12 mouse cellular contexts compared by ENCODE assay signal in genomic region chr16:23165441-23165840, GRCm38 (mm10). TPM values are rescaled to one million over a fixed set of nuclear protein-coding genes. Genes with fewer than 3 reads are reported as not detected.
DNase-seq lines count a peak whose midpoint lies in the region; ATAC-seq and TF ChIP-seq lines count a peak whose summit lies in the region.
"Had no signal": no experiment of that assay in that cellular context is flagged by ENCODE, and none has a peak within 500 bp of the region (broad histone marks: within the 10 kb centered on the region; RNA-seq: fewer than 3 reads in every experiment).

No protein-coding gene starts in this region.

- no peak overlapping the region for H3K4me3 ChIP-seq in lung, embryonic 14.5 days (ENCODE audit: low read depth, low read length)
- peak overlapping the region in 1 of 2 experiments; percentile 14; a peak in 1 of 4 replicates for H3K4me3 ChIP-seq in ES-E14 (ENCODE audit: insufficient read depth in 1 of 2, low read depth in 1 of 2, low read length in 2 of 2, poor library complexity in 1 of 2, severe bottlenecking in 1 of 2)
- no peak overlapping the region for H3K4me3 ChIP-seq in midbrain, embryonic 10.5 days

- WGBS in lung, embryonic 14.5 days, result 56% methylated on average over 9 of the region's 9 CpGs
- WGBS in midbrain, embryonic 10.5 days, result 57% methylated on average over 9 of the region's 9 CpGs

- H3K36me3 ChIP-seq in lung, embryonic 14.5 days (ENCODE audit: insufficient read depth), result no peaks in the 10 kb centered on the region
- no peaks in the 10 kb centered on the region for H3K36me3 ChIP-seq in ES-E14 (ENCODE audit: control insufficient read depth, insufficient read depth, low read length, poor library complexity, severe bottlenecking)
- no peaks in the 10 kb centered on the region for H3K36me3 ChIP-seq in midbrain, embryonic 10.5 days

- H3K27me3 ChIP-seq in lung, embryonic 14.5 days (ENCODE audit: insufficient read depth, low read length), result no peaks in the 10 kb centered on the region
- H3K27me3 ChIP-seq in midbrain, embryonic 10.5 days (ENCODE audit: low read depth, poor library complexity, severe bottlenecking), result no peaks in the 10 kb centered on the region

- no peak overlapping the region for H3K27ac ChIP-seq in lung, embryonic 14.5 days (ENCODE audit: low read depth)
- no peak overlapping the region for H3K27ac ChIP-seq in ES-E14 (ENCODE audit: insufficient read depth, low read depth, low read length, poor library complexity, severe bottlenecking)
- no peak overlapping the region for H3K27ac ChIP-seq in midbrain, embryonic 10.5 days (replicated peaks)

- H3K4me1 ChIP-seq in lung, embryonic 14.5 days (ENCODE audit: insufficient read depth), result no peaks in the 10 kb centered on the region
- peaks cover 0 to 9% of the 10 kb centered on the region in 2 experiments; a peak in 2 of 4 replicates for H3K4me1 ChIP-seq in ES-E14 (ENCODE audit: control insufficient read depth in 2 of 2, insufficient read depth in 2 of 2, low read length in 2 of 2, poor library complexity in 1 of 2)
- H3K4me1 ChIP-seq in midbrain, embryonic 10.5 days, result no peaks in the 10 kb centered on the region

- no peak for DNase-seq in lung, embryonic 14.5 days
- no peak for DNase-seq in lung, postnatal 14 days
- peak; percentile 41 for DNase-seq in ES-E14 (ENCODE audit: low read depth, low spot score)
- DNase-seq in forelimb bud, embryonic 11.5 days (ENCODE audit: low read depth, low spot score), result peak; percentile 2
- DNase-seq in thymus, postnatal 10 days (ENCODE audit: low spot score in 2 of 2), result peak; percentile 71 to 78
- no peak for DNase-seq in right cerebral cortex, postnatal 14 days
- no peak for DNase-seq in midbrain, embryonic 10.5 days (ENCODE audit: low spot score)
- DNase-seq in urinary bladder, postnatal 14 days (ENCODE audit: low spot score), result no peak
- DNase-seq: cerebellum, adult 8-10 months had no signal

- H3K4me2 ChIP-seq in lung, embryonic 14.5 days, result no peak overlapping the region

- no peak for ATAC-seq in lung, embryonic 14.5 days (ENCODE audit: insufficient read depth)
- ATAC-seq: intestine, embryonic 16.5 days had no signal

- peak; percentile 26; the same call in 1 of the 2 replicates for TF ChIP-seq CTCF in lung, embryonic 14.5 days (IDR thresholded peaks at IDR 0.05; ENCODE audit: low read depth)

- in situ Hi-C loops in ES-E14 (cut with MboI; ENCODE audit: low sequenced_read_pairs in 2 of 2, unreplicated experiment in 2 of 2), result loop anchor here in 1 of 2 experiments (25.0 kb wide), 1 partner anchor 247 kb away; no protein-coding TSS in a partner anchor

- H3K9ac ChIP-seq in lung, embryonic 14.5 days, result no peak overlapping the region
- H3K9ac ChIP-seq in ES-E14 (ENCODE audit: insufficient read depth, low read depth, low read length, poor library complexity, severe bottlenecking), result peak overlapping the region; percentile 45; the same call in 1 of the 2 replicates

- no peaks in the 10 kb centered on the region for H3K9me3 ChIP-seq in lung, embryonic 14.5 days (ENCODE audit: low read depth, low read length)
- H3K9me3 ChIP-seq in ES-E14 (ENCODE audit: control insufficient read depth, insufficient read depth, low read depth, low read length), result no peaks in the 10 kb centered on the region
- no peaks in the 10 kb centered on the region for H3K9me3 ChIP-seq in midbrain, embryonic 10.5 days (replicated peaks)

TF ChIP-seq in ES-E14, 5 proteins besides CTCF, POLR2A, EP300 and RAD21:
- TF ChIP-seq CHD2 (IDR thresholded peaks at IDR 0.05; ENCODE audit: low read depth, low read length) (no peak), MAFK (IDR thresholded peaks at IDR 0.05; ENCODE audit: insufficient read depth, low read depth, low read length) (no peak), ZNF384 (IDR thresholded peaks at IDR 0.05; ENCODE audit: low read depth, low read length) (no peak), ZC3H11A (IDR thresholded peaks at IDR 0.05; ENCODE audit: borderline replicate concordance, low read depth, low read length) (no peak), HCFC1 (IDR thresholded peaks at IDR 0.05; ENCODE audit: borderline replicate concordance, insufficient read depth, low read length) (no peak)

RNA-seq across cellular contexts. Expression of gene Adipoq, which starts 19.1 kb away (rescaled TPM):
- not detected in 2 replicates for polyA plus RNA-seq in lung, embryonic 14.5 days (2014; fragmentation: Nextera tagmentation; extraction: Ambion mirVana)
- total RNA-seq in ES-E14 (2012; rRNA removed), result 0.22 and 0.69 TPM in 2 replicates
- not detected in 2 replicates for polyA plus RNA-seq in midbrain, embryonic 10.5 days (2016; fragmentation: Nextera tagmentation; extraction: Ambion mirVana)
- total RNA-seq: left cerebral cortex, adult 8-10 months had no signal
- polyA plus RNA-seq: intestine, embryonic 16.5 days; neural tube, embryonic 14.5 days had no signal

RNA-seq across cellular contexts. Expression of gene Rfc4, which starts 37.9 kb away (rescaled TPM):
- 144 and 148 TPM in 2 replicates for polyA plus RNA-seq in lung, embryonic 14.5 days (2014; fragmentation: Nextera tagmentation; extraction: Ambion mirVana)
- 51.1 and 71.7 TPM in 2 replicates for total RNA-seq in ES-E14 (2012; rRNA removed)
- 238 and 272 TPM in 2 replicates for polyA plus RNA-seq in midbrain, embryonic 10.5 days (2016; fragmentation: Nextera tagmentation; extraction: Ambion mirVana)

RNA-seq across cellular contexts. Expression of gene Eif4a2, which starts 58.2 kb away (rescaled TPM):
- polyA plus RNA-seq in lung, embryonic 14.5 days (2014; fragmentation: Nextera tagmentation; extraction: Ambion mirVana), result 194 and 206 TPM in 2 replicates
- 983 and 1,290 TPM in 2 replicates for total RNA-seq in ES-E14 (2012; rRNA removed)
- 154 and 155 TPM in 2 replicates for polyA plus RNA-seq in midbrain, embryonic 10.5 days (2016; fragmentation: Nextera tagmentation; extraction: Ambion mirVana)

RNA-seq across cellular contexts. Expression of gene St6gal1, which starts 59.1 kb away (rescaled TPM):
- 58.8 and 60.3 TPM in 2 replicates for polyA plus RNA-seq in lung, embryonic 14.5 days (2014; fragmentation: Nextera tagmentation; extraction: Ambion mirVana)
- 7.2 and 7.7 TPM in 2 replicates for total RNA-seq in ES-E14 (2012; rRNA removed)
- 17.5 and 23.4 TPM in 2 replicates for polyA plus RNA-seq in midbrain, embryonic 10.5 days (2016; fragmentation: Nextera tagmentation; extraction: Ambion mirVana)

Comparison
In these comparisons a context has a peak if more than half of its experiments do, and no peak if none do; other contexts are left out.
1. DNase-seq: peak in ES-E14 (single experiment), forelimb bud, embryonic 11.5 days (single experiment) and thymus, postnatal 10 days (2 of 2); none in lung, embryonic 14.5 days (single experiment), lung, postnatal 14 days (single experiment), right cerebral cortex, postnatal 14 days (single experiment), midbrain, embryonic 10.5 days (single experiment) and urinary bladder, postnatal 14 days (single experiment).